Mouse (Mus musculus) liver, embryonic 14.5 days (tissue): ENCODE results near the gene Pcif1.

Experiments used
- CTCF ChIP-seq: IDR thresholded peaks from 2 replicates; pipeline ENCODE4 v1.5.1; 2016; ENCODE audit warnings: antibody characterized with exemption, low read depth, control low read depth
- EP300 ChIP-seq: IDR thresholded peaks from 2 replicates; pipeline ENCODE4 v1.6.1; 2016; ENCODE audit warnings: antibody characterized with exemption, low read depth

DNA sequence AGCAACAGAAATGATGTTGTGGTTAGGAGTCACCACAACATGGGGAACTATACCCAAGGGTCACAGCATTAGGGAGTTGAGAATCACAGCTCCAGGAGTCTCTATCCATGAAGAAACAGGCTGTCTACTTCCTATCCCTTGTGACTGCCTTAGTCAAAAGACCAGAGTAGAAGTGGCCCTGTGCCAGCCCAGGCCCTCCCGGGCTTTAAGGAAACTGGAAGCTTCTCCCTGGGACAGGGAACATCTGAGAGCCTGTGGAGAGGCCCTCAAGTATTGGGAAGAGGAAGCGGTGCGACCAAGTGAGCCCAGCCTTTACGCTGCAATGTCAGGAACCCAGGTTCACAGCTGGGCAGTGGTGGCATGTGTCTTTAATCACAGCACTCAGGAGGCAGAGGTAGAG, 56.9 kb downstream of the Pcif1 start:
- TF ChIP-seq CTCF (no peak), EP300 (no peak)
